Mouse (Mus musculus): Measurements from ENCODE around the gene Slc44a4.

- TF ChIP-seq EP300 (IDR thresholded peaks at IDR 0.05; ENCODE audit: low read depth) = no peak
- peak; percentile 99 for TF ChIP-seq CTCF (IDR thresholded peaks at IDR 0.05; ENCODE audit: low read depth)
These were observed 2.3 kb upstream of the Slc44a4 start for GRCm38 (mm10) chr17:34911945-34912351.
